Comparison of ENCODE assay signal across 25 mouse cellular contexts in the genomic region with DNA sequence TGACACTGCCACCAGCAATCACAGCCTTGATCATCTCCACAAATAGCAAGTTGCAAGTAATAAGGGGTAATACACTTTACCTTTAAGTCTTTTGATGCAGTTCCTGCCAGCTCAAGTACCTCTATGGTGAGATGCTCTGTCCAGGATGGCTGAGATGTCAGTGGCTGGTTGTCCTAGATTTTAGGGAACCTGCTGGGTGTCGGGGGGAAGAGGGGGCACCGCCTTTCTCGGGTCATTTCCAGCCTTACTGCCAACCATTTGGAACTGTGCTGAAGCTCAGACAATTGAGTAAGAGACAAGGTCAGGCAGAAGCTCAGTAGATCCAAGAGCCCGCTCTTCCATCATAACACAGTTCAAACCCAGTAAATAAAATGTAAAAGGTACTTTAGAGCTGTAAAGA. TPM values are rescaled to one million over a fixed set of nuclear protein-coding genes. Genes with fewer than 3 reads are reported as not detected.
"Had no signal": no experiment of that assay in that cellular context is flagged by ENCODE, and none has a peak within 500 bp of the region (broad histone marks: within the 10 kb centered on the region; RNA-seq: fewer than 3 reads in every experiment).

No protein-coding gene starts in this region.

- H3K27me3 ChIP-seq: limb, embryonic 13.5 days; liver, embryonic 12.5 days; liver, embryonic 15.5 days; lung, embryonic 15.5 days; midbrain, embryonic 12.5 days; neural tube, embryonic 13.5 days had no signal

- H3K9me3 ChIP-seq: limb, embryonic 10.5 days; limb, embryonic 13.5 days; liver, embryonic 12.5 days; liver, embryonic 15.5 days; lung, embryonic 15.5 days; midbrain, embryonic 12.5 days; neural tube, embryonic 13.5 days had no signal

- DNase-seq: kidney, postnatal 25 days; layer of hippocampus, adult 9-11 months; liver; lung, adult 18-20 months; lung, postnatal 10 days; lung, postnatal 4 days; thymus, adult 2 months; thymus, postnatal 14 days; thymus, postnatal 4 days had no signal

- H3K4me1 ChIP-seq: lung, embryonic 15.5 days; midbrain, embryonic 12.5 days had no signal

- H3K27ac ChIP-seq: kidney, postnatal 0 days; layer of hippocampus, adult 2 months; limb, embryonic 10.5 days; limb, embryonic 13.5 days; liver, embryonic 12.5 days; liver, embryonic 15.5 days; lung, embryonic 15.5 days; midbrain, embryonic 12.5 days; neural tube, embryonic 13.5 days; stomach, postnatal 0 days had no signal

- H3K4me3 ChIP-seq: layer of hippocampus, adult 2 months; limb, embryonic 10.5 days; limb, embryonic 13.5 days; liver, embryonic 12.5 days; liver, embryonic 15.5 days; lung, embryonic 15.5 days; midbrain, embryonic 12.5 days; myocyte; neural tube, embryonic 13.5 days had no signal

- H3K4me2 ChIP-seq: limb, embryonic 13.5 days; liver, embryonic 12.5 days; liver, embryonic 15.5 days; lung, embryonic 15.5 days; midbrain, embryonic 12.5 days; neural tube, embryonic 13.5 days had no signal

- ATAC-seq: liver, embryonic 12.5 days; midbrain, embryonic 16.5 days had no signal

- H3K36me3 ChIP-seq: limb, embryonic 13.5 days; liver, embryonic 12.5 days; liver, embryonic 15.5 days; lung, embryonic 15.5 days; neural tube, embryonic 13.5 days had no signal

- H3K9ac ChIP-seq: limb, embryonic 13.5 days; liver, embryonic 12.5 days; liver, embryonic 15.5 days; lung, embryonic 15.5 days; midbrain, embryonic 12.5 days; neural tube, embryonic 13.5 days had no signal

RNA-seq across cellular contexts. Expression of a gene that starts 51.9 kb away (rescaled TPM):
- polyA plus RNA-seq: large intestine, adult 2 months had no signal

RNA-seq across cellular contexts. Expression of a gene that starts 56.6 kb away (rescaled TPM):
- polyA plus RNA-seq: kidney, embryonic 14.5 days; kidney, postnatal 0 days; large intestine, adult 2 months; small intestine, adult 2 months; stomach, embryonic 14.5 days; stomach, postnatal 0 days had no signal
